Mouse (Mus musculus) heart, embryonic 15.5 days (tissue): Measurements from ENCODE around the gene Filip1. TPM values are rescaled to one million over a fixed set of nuclear protein-coding genes. Genes with fewer than 3 reads are reported as not detected.
"Not testable (repeated sequence)": the region's sequence is repeated elsewhere in the genome, so short reads cannot be mapped to it uniquely, and the experiment has no call there.

Experiments
- ATAC-seq: fragments of 200-750 bp; cut with Nextera tagmentation; replicated peaks from 2 replicates; pipeline ENCODE4 v1.8.0; 2017; ENCODE audit warnings: low read depth, moderate TSS enrichment; ENCODE audit not compliant: insufficient number of reproducible peaks, insufficient read depth, low FRiP score
- H3K27ac ChIP-seq: fragments of 300-500 bp; sonication (generic); 2 replicates; pipeline ENCODE4 v1.5.1; 2015; ENCODE audit warnings: mild to moderate bottlenecking, inconsistent platforms
- H3K27me3 ChIP-seq: fragments of 300-500 bp; sonication (generic); 2 replicates; pipeline ENCODE4 v1.6.1; 2015; ENCODE audit warnings: inconsistent platforms
- H3K36me3 ChIP-seq: fragments of 300-500 bp; sonication (generic); 2 replicates; pipeline ENCODE4 v1.6.1; 2015; ENCODE audit warnings: mild to moderate bottlenecking, inconsistent platforms
- H3K4me1 ChIP-seq: fragments of 300-500 bp; sonication (generic); replicated peaks from 2 replicates; pipeline ENCODE4 v1.6.1; 2015; ENCODE audit warnings: inconsistent platforms
- H3K4me2 ChIP-seq: fragments of 300-500 bp; sonication (generic); 2 replicates; pipeline ENCODE4 v1.6.1; 2015; ENCODE audit warnings: inconsistent platforms, mild to moderate bottlenecking, moderate library complexity
- H3K4me3 ChIP-seq: fragments of 300-500 bp; sonication (generic); 2 replicates; pipeline ENCODE4 v1.5.1; 2015; ENCODE audit warnings: mild to moderate bottlenecking, inconsistent platforms
- H3K9ac ChIP-seq: fragments of 300-500 bp; sonication (generic); 2 replicates; pipeline ENCODE4 v1.6.1; 2015; ENCODE audit warnings: mild to moderate bottlenecking, inconsistent platforms
- H3K9me3 ChIP-seq: fragments of 300-500 bp; sonication (generic); replicated peaks from 2 replicates; pipeline ENCODE4 v1.6.1; 2016; ENCODE audit warnings: inconsistent platforms
- WGBS: fragments of 180-500 bp; shearing (Covaris S2); methylation state at CpG from one replicate; pipeline ENCODE4 v1.1.7; 2015; ENCODE audit warnings: mixed read lengths; 5-methylcytosine and 5-hydroxymethylcytosine counted together
- polyA plus RNA-seq: library from polyadenylated mRNA; unstranded; fragments of >200 nt; fragmentation: Nextera tagmentation; extraction: Ambion mirVana; gene quantifications from 2 replicates; pipeline ENCODE4 v1.2.1, GENCODE M21; 2015

The Filip1 gene
- polyA plus RNA-seq, result 28.2 and 36.6 TPM in 2 replicates

DNA sequence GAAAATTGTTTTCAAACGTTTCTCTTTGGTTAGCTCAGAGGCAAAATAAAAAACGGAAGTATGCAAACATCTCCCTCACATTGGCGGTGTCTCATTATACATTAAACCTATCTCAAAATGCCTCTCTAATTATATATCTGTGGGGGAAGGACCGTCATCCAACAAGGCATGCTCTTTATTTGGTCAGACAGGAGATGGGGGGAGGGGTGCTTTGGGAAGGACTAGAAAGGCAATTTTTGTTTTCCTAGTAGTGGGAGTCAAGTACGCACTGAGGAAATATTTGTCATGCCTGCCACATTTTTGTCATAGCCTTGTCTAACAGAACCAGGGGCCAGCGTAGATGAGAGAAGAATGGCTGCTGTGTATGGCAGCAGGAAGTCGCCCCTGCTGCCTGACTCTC is at the start of gene Filip1:
TSS of gene Filip1 (minus strand) at position 101 of the 400 bp plus-strand sequence.
- ATAC-seq, result no peak
- H3K27me3 ChIP-seq, result no peaks in the 10 kb centered on the region
- H3K27ac ChIP-seq, result no peak within 1 kb of the TSS
- H3K9ac ChIP-seq, result no peak within 1 kb of the TSS
- no peaks in the 10 kb centered on the region for H3K4me1 ChIP-seq
- H3K4me2 ChIP-seq, result no peak within 1 kb of the TSS
- H3K4me3 ChIP-seq, result no peak within 1 kb of the TSS
- H3K9me3 ChIP-seq, result no peaks in the 10 kb centered on the region
- H3K36me3 ChIP-seq, result no peaks in the 10 kb centered on the region
- WGBS, result 46% methylated on average over 7 of the region's 7 CpGs

DNA sequence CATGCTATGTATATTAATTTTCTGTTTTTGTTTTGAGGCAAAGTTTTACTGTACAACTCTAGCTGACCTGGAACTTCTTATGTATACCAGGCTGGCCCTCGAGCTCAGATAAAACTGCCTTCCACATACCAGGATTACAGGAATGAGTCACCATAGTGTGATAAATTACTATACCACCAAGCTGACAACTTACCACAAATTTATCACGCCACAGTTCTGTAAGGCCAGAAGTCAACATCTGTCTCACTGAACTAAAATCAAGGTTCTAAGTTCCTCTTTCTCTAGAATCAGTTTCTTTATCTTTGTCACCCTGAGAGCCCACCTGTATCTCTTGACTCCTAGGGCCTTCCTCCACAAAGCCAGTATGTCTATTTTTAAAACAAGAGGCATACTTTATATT is 45.0 kb upstream of the Filip1 start:
- Histone ChIP-seq H3K4me2 (no peak overlapping the region), H3K9ac (no peak overlapping the region), H3K4me1 (no peaks in the 10 kb centered on the region), H3K9me3 (no peaks in the 10 kb centered on the region), H3K36me3 (no peaks in the 10 kb centered on the region), H3K4me3 (no peak overlapping the region), H3K27me3 (no peaks in the 10 kb centered on the region), H3K27ac (no peak overlapping the region)
- ATAC-seq, result no peak
- 37% methylated on average over 2 of the region's 2 CpGs for WGBS

DNA sequence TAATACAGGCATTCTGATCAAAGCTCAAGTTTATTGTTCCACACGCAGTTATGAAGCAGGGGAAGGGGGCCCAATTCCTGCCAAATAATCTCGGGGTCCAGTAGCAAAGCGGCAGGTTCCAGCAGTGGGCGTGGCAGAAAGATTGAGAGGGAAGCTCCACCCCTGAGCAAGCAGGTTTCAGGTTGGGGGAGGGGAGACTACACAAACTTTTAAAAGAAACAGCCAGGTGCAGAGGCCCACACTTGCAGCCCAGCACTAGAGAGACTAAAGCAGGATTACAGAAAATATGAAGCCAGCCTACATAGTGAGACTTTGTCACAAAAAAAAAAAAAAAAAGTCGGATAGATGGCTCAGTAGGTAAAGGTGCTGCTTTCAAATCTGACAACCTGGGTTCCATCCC is 40.3 kb upstream of the Filip1 start:
- no peak overlapping the region for H3K27ac ChIP-seq
- 83% methylated on average over 5 of the region's 5 CpGs for WGBS
- no peaks in the 10 kb centered on the region for H3K36me3 ChIP-seq
- no peaks in the 10 kb centered on the region for H3K4me1 ChIP-seq
- no peak for ATAC-seq
- H3K27me3 ChIP-seq, result no peaks in the 10 kb centered on the region
- no peak overlapping the region for H3K4me2 ChIP-seq
- no peaks in the 10 kb centered on the region for H3K9me3 ChIP-seq
- H3K4me3 ChIP-seq, result no peak overlapping the region
- H3K9ac ChIP-seq, result no peak overlapping the region

DNA sequence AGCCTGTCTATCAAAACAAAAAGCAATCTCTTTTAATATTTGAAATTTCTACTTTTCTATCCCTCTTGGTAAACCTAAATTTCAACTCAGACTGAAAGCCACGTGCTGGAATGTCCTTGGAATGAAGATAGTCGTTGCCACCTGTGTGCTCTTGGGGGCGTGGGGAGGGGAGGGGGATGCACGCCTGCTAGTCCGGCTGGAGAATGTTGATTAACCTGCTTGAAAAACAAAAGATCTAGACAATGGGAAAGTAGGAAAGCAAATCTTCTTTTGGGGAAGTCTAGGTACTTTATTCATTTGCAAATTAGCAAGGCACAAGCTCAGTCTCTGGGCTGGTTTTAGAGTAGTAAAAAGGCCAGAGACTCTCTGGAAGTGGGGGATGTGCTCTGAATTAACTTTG is 36.6 kb upstream of the Filip1 start:
- not testable (repeated sequence) for H3K27me3 ChIP-seq, H3K27ac ChIP-seq, H3K4me2 ChIP-seq, ATAC-seq, H3K36me3 ChIP-seq, H3K9ac ChIP-seq, H3K4me3 ChIP-seq, H3K9me3 ChIP-seq, H3K4me1 ChIP-seq
- WGBS, result 55% methylated on average over 5 of the region's 5 CpGs

GRCm38 (mm10) chr9:80044301-80044700 is 31.6 kb upstream of the Filip1 start:
- not testable (repeated sequence) for ATAC-seq, H3K9ac ChIP-seq, H3K9me3 ChIP-seq, H3K4me1 ChIP-seq, H3K4me2 ChIP-seq, H3K27me3 ChIP-seq, H3K4me3 ChIP-seq, H3K27ac ChIP-seq, H3K36me3 ChIP-seq
- 84% methylated on average over 4 of the region's 4 CpGs for WGBS

DNA sequence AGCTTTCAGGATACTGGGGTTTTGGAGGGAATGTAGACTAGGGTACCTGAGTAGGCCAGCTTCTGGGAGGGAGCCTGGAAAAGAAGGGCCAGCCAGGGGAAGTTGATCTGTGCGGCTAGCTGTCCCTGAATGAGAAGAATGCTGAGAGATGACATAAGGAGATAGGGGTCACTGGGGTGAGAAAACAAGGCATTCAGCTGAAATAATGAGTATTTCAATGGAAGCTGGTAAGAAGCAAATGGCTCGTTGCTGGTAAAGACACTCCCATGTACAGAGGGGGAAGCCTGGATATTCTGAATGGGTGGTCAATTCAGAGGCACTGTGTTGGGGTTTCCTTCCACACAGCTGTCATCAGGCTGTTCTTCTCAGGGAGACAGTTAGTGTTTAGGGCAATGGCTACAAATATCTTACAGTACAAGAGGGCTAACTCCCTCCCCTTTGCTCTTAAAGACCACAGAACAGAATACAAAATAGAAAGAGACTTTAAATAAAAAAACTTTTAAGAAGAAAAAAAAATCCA is 26.7 kb upstream of the Filip1 start:
- no peak overlapping the region for H3K27ac ChIP-seq
- H3K36me3 ChIP-seq, result no peaks in the 10 kb centered on the region
- H3K4me3 ChIP-seq, result no peak overlapping the region
- H3K9ac ChIP-seq, result no peak overlapping the region
- no peak for ATAC-seq
- no peaks in the 10 kb centered on the region for H3K27me3 ChIP-seq
- no peaks in the 10 kb centered on the region for H3K9me3 ChIP-seq
- WGBS, result 24% methylated on average over 2 of the region's 2 CpGs
- no peak overlapping the region for H3K4me2 ChIP-seq
- H3K4me1 ChIP-seq, result 0 out of 2 replicates have a peak, but pooled peaks cover 11% of the 10 kb centered on the region

GRCm38 (mm10) chr9:80037997-80038383 is 25.3 kb upstream of the Filip1 start:
- no peak for ATAC-seq
- Histone ChIP-seq H3K27me3 (no peaks in the 10 kb centered on the region), H3K27ac (no peak overlapping the region), H3K4me3 (no peak overlapping the region), H3K36me3 (no peaks in the 10 kb centered on the region), H3K9me3 (no peaks in the 10 kb centered on the region), H3K9ac (no peak overlapping the region), H3K4me1 (0 out of 2 replicates have a peak, but pooled peaks cover 11% of the 10 kb centered on the region), H3K4me2 (no peak overlapping the region)

DNA sequence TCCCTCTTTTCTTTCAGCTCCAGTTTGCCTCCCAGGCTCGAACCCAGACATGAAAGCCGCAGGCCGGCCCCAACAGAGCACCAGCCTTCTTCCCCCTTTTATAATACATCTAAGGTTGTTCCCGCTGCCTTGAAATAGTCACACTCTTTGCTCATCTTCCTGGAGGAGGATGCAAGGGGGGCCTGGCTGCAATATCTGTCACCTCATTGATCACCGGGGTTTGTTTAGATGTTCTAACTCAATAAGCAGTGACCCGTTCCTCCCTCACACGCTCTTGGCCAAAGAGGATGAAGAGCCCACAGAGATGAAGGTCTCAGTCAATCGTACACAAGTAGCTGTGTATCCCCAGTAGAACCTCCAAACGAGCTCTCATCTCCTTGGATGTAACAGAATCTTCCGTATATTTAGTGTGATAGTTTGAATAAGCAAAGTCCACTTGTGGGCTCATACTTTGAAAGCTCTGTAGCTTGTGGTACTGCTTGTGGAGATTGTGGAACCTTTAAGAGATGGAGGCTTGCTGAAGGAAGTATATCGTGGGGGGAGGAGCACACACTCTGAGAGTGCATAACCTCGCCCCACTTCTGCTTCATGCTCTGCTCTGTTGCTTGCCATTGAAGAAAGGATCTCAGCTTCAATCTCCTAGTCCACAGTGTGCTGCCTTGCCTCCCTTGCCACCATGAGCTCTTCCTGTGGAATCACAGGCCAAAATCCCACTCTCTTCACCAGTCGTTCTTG is 24.8 kb upstream of the Filip1 start:
- no peak overlapping the region; the same call in 1 of the 2 replicates for H3K27ac ChIP-seq
- H3K27me3 ChIP-seq, result no peaks in the 10 kb centered on the region
- no peak overlapping the region for H3K4me2 ChIP-seq
- no peaks in the 10 kb centered on the region for H3K9me3 ChIP-seq
- H3K36me3 ChIP-seq, result no peaks in the 10 kb centered on the region
- H3K4me1 ChIP-seq, result 0 out of 2 replicates have a peak, but pooled peaks cover 11% of the 10 kb centered on the region
- no peak overlapping the region for H3K4me3 ChIP-seq
- no peak overlapping the region for H3K9ac ChIP-seq
- WGBS, result 80% methylated on average over 13 of the region's 13 CpGs
- ATAC-seq, result no peak

DNA sequence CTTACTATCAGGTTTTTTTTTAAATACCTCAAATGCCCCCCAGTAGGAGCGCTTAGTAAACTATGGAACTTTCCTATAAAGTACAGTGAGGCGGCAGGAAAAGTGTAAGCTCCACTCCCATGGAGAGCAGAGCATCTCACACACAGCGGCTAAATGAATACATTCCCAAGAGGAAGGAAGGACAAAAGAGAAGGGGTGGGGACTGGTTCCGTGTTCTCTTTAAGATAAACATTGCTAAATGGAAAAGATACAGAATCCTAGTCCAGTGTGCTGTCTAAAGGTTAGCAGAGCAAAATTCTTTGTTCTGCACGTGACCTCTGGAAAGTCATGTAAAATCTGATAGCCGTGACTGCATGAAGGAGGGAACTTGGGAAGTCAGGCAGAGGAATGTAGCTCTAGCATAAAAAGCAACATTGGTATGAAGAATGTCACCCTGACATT is 13.9 kb upstream of the Filip1 start:
- H3K4me2 ChIP-seq, result 0 out of 2 replicates have a peak overlapping the region, but pooled peaks have one; percentile 3
- ATAC-seq, result peak; percentile 50; the same call in 1 of the 2 replicates
- no peaks in the 10 kb centered on the region for H3K36me3 ChIP-seq

DNA sequence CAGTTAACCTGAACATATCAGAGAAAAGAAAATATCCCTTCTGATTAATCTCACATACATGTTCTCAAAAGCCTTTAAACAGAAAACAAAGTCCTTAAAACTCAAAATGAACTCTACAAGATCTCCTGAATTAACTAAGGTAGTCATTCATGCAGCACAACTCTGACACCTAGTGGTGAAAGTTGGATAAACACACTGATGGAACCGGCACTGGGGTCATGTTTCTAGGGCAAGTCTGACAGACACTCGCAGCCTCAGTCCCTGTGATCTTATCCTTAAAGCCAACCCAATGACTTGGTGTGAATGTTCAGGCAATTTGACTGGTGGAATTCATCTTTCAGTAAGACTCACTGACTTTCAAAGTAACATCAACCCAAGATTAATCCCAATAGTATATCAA is 13.4 kb upstream of the Filip1 start:
- H3K9me3 ChIP-seq, result no peaks in the 10 kb centered on the region
- no peak for ATAC-seq
- H3K9ac ChIP-seq, result no peak overlapping the region
- H3K36me3 ChIP-seq, result no peaks in the 10 kb centered on the region
- H3K4me3 ChIP-seq, result no peak overlapping the region
- H3K4me1 ChIP-seq, result peaks cover 13% of the 10 kb centered on the region
- no peak overlapping the region for H3K4me2 ChIP-seq
- peak overlapping the region; percentile 10; the same call in 1 of the 2 replicates for H3K27ac ChIP-seq
- WGBS, result 1% methylated on average over 2 of the region's 2 CpGs
- no peaks in the 10 kb centered on the region for H3K27me3 ChIP-seq

More for the DNA sequence above, 13.9 kb upstream of the Filip1 start:
- H3K9ac ChIP-seq, result no peak overlapping the region
- H3K9me3 ChIP-seq, result no peaks in the 10 kb centered on the region
- peaks cover 12% of the 10 kb centered on the region for H3K4me1 ChIP-seq
- no peaks in the 10 kb centered on the region for H3K27me3 ChIP-seq
- H3K27ac ChIP-seq, result peak overlapping the region; percentile 10
- H3K4me3 ChIP-seq, result no peak overlapping the region
- 44% methylated on average over 6 of the region's 6 CpGs for WGBS

DNA sequence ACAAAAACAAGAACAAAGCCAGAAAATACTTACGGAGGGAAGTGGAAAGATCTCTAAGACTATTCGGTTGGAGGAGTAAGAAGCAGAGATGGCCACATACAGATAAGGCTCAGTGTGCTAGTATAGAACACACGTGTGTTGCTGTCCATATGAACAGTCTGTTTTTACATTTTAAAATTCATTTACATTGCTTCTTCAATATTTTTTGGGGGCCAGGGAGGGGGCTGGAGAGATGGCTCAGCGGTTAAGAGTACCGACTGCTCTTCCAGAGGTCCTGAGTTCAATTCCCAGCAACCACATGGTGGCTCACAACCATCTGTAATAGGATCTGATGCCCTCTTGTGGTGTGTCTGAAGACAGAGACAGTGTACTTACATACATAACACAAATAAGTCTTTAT is 12.7 kb upstream of the Filip1 start:
- ATAC-seq, H3K4me3 ChIP-seq, H3K9me3 ChIP-seq, H3K9ac ChIP-seq, H3K4me2 ChIP-seq, H3K27ac ChIP-seq, H3K36me3 ChIP-seq, H3K27me3 ChIP-seq: not testable (repeated sequence)
- WGBS, result 91% methylated on average over 5 of the region's 5 CpGs
- peaks cover 13% of the 10 kb centered on the region for H3K4me1 ChIP-seq

GRCm38 (mm10) chr9:80022821-80023220 is 10.2 kb upstream of the Filip1 start:
- Histone ChIP-seq H3K36me3 (no peaks in the 10 kb centered on the region), H3K27me3 (no peaks in the 10 kb centered on the region), H3K4me2 (no peak overlapping the region), H3K4me1 (peaks cover 13% of the 10 kb centered on the region), H3K9ac (no peak overlapping the region), H3K9me3 (no peaks in the 10 kb centered on the region), H3K4me3 (no peak overlapping the region), H3K27ac (peak overlapping the region; percentile 53)
- 46% methylated on average over 8 of the region's 8 CpGs for WGBS
- ATAC-seq, result peak; percentile 55; the same call in 1 of the 2 replicates
